Mouse (Mus musculus) ES-Bruce4 (cell line): ENCODE measurements around the gene Fam240b.

Experiments used
- CTCF ChIP-seq: IDR thresholded peaks from one replicate; pipeline ENCODE4 v1.8.1; 2011; ENCODE audit warnings: low read depth, low read length
- EP300 ChIP-seq: IDR thresholded peaks from 2 replicates; pipeline ENCODE4 v1.6.1; 2011; ENCODE audit warnings: low read depth, low read length; ENCODE audit not compliant: insufficient read depth
- POLR2A ChIP-seq: IDR thresholded peaks from one replicate; pipeline ENCODE4 v1.8.1; 2011; ENCODE audit warnings: low read length; ENCODE audit not compliant: insufficient read depth

GRCm38 (mm10) chr13:64458181-64458580, 39.4 kb downstream of the Fam240b start:
- TF ChIP-seq POLR2A (no peak), EP300 (no peak), CTCF (no peak)
